Mouse (Mus musculus) G1E (cell line): ENCODE measurements around the gene Igf2bp2.

Experiments used
- CTCF ChIP-seq: IDR thresholded peaks from 2 replicates; pipeline ENCODE4 v1.5.1; 2012; ENCODE audit warnings: low read depth, low read length, inconsistent platforms, mixed read lengths
- GATA1 ChIP-seq: IDR thresholded peaks from 2 replicates; pipeline ENCODE4 v1.6.1; 2012; ENCODE audit warnings: borderline replicate concordance, low read length, inconsistent platforms, mixed read lengths
- POLR2AphosphoS5 ChIP-seq: IDR thresholded peaks from 2 replicates; pipeline ENCODE4 v1.6.1; 2012; ENCODE audit warnings: low read depth, low read length, inconsistent platforms; ENCODE audit not compliant: insufficient replicate concordance
- TAL1 ChIP-seq: conservative IDR thresholded peaks from 2 replicates; pipeline ENCODE4 v1.6.1; 2012; ENCODE audit warnings: low read depth, low read length, inconsistent platforms, mixed read lengths

GRCm38 (mm10) chr16:22043830-22044229, 119.3 kb downstream of the Igf2bp2 start:
- TF ChIP-seq CTCF (no peak), TAL1 (no peak), GATA1 (no peak), POLR2AphosphoS5 (no peak)
